Comparison of ENCODE assay signal across 19 mouse cellular contexts in genomic region chr12:85411136-85411535, GRCm38 (mm10).
"Had no signal": no experiment of that assay in that cellular context is flagged by ENCODE, and none has a peak within 500 bp of the region (broad histone marks: within the 10 kb centered on the region; RNA-seq: fewer than 3 reads in every experiment).

No protein-coding gene starts in this region.

- H3K4me1 ChIP-seq: midbrain, embryonic 10.5 days; midbrain, embryonic 12.5 days; neural tube, embryonic 13.5 days; neural tube, embryonic 15.5 days had no signal

- DNase-seq: lung, adult 18-20 months; lung, embryonic 14.5 days; lung, postnatal 10 days; lung, postnatal 4 days; midbrain, embryonic 14.5 days; retina, postnatal 1 day; right cerebral cortex, adult 18-20 months; right cerebral cortex, postnatal 25 days; right cerebral cortex, postnatal 4 days; spleen, adult 18-20 months; thymus, adult 18-20 months; thymus, postnatal 14 days; thymus, postnatal 36 days had no signal

- H3K36me3 ChIP-seq: midbrain, embryonic 10.5 days; midbrain, embryonic 12.5 days; neural tube, embryonic 13.5 days; neural tube, embryonic 15.5 days had no signal

- H3K4me3 ChIP-seq: midbrain, embryonic 10.5 days; midbrain, embryonic 12.5 days; myocyte; neural tube, embryonic 13.5 days; neural tube, embryonic 15.5 days had no signal

- H3K27me3 ChIP-seq: midbrain, embryonic 12.5 days; neural tube, embryonic 13.5 days; neural tube, embryonic 15.5 days had no signal

- H3K4me2 ChIP-seq: lung, embryonic 14.5 days; midbrain, embryonic 12.5 days; neural tube, embryonic 13.5 days; neural tube, embryonic 15.5 days had no signal

- H3K9ac ChIP-seq: lung, embryonic 14.5 days; midbrain, embryonic 12.5 days; neural tube, embryonic 13.5 days; neural tube, embryonic 15.5 days had no signal

- H3K27ac ChIP-seq: midbrain, embryonic 10.5 days; midbrain, embryonic 12.5 days; neural tube, embryonic 13.5 days; neural tube, embryonic 15.5 days had no signal

- H3K9me3 ChIP-seq: neural tube, embryonic 15.5 days had no signal

- ATAC-seq: midbrain, embryonic 16.5 days had no signal
